Mouse (Mus musculus) urinary bladder, adult 18-20 months (tissue): ENCODE results near the gene Olfr328.
A peak's percentile ranks its signal among the peaks of the same experiment; 100 is the strongest.
"Not testable (repeated sequence)": the region's sequence is repeated elsewhere in the genome, so short reads cannot be mapped to it uniquely, and the experiment has no call there.

Source experiments
- DNase-seq, 2 experiments: peaks; one replicate each; pipeline ENCODE4 v3.0.0; 2022; ENCODE audit warnings: low spot score in 2 of 2, mixed read lengths in 2 of 2

Olfr328 gene

DNA sequence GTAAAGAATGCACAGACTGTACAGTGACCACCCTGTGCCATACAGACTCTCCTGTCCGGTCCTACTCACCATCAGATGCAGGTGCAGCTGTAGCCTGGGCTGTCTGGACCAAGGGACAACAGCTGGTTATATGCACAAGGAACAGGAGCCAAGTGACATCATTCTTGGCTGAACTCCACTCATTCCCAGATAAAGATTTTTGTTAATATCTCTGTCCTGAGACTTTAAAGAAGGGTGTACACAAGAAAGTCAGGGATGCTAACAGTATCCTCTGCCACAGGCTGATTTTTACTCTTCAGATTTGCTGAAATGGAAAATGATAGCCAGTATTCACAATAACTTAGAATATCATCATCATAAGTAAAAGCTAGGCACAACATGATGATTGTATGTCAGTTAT, at the start of gene Olfr328:
Olfr328 (minus strand) TSS at position 101 of the 400 bp plus-strand sequence.
- no peak for DNase-seq

DNA sequence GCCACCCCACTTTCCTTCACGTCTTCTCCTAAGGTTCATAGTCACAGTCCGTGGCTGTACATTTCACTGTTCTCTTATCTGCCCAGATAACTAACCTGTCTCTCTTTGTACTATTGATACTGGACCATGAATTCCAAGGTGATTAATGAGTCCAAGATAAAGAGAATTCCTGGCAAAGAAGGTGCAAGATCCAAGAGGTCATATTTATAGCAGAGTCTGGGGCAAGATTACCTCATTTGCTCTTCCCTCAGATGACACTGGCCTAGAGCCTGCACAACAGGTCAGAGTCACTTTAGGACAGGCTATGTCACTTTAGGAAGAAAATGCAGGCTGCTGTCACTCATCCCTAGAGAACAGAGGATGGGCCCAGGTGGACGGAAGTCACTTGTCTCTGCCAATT, 49.8 kb upstream of the Olfr328 start:
- no peak for DNase-seq

DNA sequence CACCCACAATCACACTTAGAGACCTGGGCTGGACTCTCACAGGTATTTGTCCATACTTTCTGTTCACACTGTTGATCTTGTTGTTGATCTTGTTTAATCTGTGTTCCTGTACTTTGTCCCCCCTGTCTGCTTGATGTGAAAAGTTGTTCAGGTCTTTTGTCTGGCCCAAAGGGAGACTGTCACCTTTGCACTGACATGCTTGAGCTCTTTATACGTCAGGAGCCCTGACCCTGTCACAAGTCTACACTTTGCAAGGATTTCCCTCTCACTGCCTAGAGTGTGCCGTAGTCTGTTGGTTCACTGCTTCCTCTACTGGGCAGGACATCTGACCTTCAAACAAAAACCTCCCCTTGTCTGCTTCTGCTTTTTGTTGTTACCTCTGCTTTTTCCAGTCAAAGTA, 49.3 kb upstream of the Olfr328 start:
- DNase-seq, result no peak

DNA sequence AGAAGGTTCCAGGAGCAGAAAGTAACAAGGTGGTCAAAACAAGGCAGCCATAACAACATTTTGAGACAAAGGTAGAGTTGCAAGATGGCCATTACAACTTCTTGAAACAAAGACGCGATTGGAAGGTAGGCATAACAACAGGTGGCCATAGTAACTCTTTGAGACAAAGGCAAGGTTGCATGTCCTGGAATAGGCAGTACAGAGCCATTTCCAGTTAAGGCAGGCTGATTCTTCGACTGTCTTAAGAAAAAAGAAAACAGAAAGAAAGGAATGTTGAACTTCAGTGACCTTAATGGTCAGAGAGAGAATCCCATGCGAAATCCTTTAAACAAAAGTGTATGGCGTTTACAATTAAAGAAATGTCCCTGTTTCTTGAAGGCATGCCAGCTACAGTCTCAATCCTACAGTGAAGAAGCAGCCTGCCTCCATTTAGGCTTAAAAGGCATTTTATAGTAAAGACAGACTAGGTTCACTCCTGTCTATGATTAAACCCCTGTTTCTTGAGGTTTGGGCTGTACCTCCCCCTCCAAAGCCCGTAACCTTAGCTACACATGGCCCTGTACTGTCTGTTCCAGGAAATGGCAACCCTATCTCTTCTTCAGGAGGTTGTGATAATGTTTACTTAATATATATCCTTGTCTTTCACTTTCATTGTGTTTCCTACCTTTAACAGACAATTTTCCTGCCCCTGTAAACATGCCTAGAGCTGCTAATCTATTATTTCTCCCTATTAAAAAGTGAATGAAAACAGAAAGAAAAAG, 47.5 kb upstream of the Olfr328 start:
- DNase-seq, result no peak

DNA sequence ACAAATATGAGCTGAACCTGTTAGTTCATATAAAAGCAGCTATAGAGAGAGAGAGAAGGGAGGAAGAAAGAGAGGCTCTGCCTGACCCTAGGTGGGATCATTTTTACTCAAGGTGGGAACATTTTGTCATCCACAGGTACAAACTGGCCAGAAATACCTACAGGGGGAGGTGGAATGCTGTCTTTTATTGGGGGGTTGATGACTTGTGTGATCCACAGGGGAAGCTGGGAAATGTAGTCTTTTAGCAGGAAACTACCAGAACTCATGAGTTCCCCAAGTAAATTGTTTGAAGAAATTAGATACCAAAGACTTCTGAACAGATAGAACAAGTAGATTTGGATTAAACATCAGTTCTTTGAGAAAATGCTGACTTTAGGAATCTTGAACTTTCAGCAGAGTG, 46.6 kb upstream of the Olfr328 start:
- no peak for DNase-seq

GRCm38 (mm10) chr11:58597837-58598236, 42.4 kb upstream of the Olfr328 start:
- DNase-seq, result no peak

- no peak for DNase-seq
Measured at GRCm38 (mm10) chr11:58594814-58595213, 39.4 kb upstream of the Olfr328 start, which contains the start of gene Olfr324. TSS of gene Olfr324 (plus strand) at chr11:58595114.

DNA sequence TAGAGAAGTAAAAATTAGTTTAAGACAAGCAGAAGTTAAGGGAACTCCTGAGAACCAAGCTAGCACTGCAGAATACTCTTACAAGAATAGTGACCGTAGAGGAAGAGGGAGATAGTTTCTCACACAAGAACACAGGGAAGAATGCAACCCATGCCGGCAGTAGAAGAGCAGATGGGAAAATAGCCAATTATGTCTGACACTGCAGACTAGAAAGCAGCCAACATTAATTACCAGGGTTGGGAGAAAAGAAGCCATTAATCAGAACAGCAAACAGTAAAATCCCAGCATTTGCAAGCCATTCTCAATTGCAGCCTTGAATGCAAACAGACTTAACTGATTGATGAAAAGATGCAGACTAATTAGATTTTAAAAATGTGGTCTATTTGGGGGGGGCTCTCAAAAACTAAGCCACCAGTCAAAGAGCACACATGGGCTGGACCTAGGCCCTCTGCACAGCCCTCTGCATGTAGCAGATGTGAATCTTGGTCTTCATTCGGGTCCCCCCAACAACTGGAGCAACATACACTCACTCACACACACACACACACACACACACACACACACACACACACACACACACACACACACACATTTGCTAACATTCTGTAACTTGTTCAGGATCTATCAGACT, 33.3 kb upstream of the Olfr328 start:
- no peak for DNase-seq

DNA sequence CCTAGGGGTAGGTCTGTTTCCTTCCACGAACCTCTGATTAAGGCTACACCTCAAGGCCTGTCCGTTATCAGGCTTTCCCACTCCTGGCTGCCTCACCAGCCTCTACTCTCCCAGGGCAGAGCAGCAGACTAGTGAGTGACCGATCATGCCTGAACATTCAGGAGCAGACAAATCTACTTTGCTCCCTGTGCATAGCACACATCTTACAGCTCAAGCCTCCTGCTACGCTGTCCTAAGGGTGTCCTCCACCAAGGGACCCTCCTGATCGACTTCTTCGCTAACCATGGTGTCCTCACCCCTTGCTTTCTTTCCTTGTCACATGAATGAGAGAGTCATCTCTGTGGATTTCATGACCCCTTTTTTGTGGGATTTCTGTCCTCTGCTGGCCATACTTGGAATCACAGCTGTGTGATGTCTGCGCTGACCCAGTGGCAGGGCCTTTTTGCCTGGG, 32.5 kb upstream of the Olfr328 start:
- DNase-seq, result peak in 1 of 2 experiments; percentile 26

- DNase-seq, result no peak
Measured at GRCm38 (mm10) chr11:58578636-58579035, 23.2 kb upstream of the Olfr328 start.

DNA sequence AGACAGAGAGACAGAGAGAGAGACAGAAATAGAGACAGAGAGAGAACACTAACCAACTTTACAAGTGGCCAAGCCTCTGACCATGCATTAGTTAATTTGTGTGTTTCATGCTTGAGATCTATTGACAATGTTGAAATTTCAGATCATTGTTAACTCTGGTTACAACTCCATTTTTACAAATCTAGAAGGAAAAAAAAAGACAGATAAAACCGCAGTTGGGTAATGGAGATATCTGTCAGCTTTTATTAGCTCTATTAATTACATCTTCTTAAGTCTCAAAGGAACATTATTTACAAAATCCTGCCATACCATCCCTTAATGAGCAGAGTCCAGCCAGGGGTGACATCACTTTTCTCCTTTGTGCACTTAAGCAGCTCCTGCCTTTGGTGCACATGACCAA, 22.0 kb upstream of the Olfr328 start, which contains the start of gene Olfr325:
Olfr325 (plus strand) TSS at position 301 of the 400 bp plus-strand sequence.
- no peak for DNase-seq

GRCm38 (mm10) chr11:58570405-58570804, 15.0 kb upstream of the Olfr328 start, which contains the start of gene Olfr224:
TSS of gene Olfr224 (minus strand) at chr11:58570553.
- no peak for DNase-seq

GRCm38 (mm10) chr11:58546322-58546721, 9.1 kb downstream of the Olfr328 start, which contains the start of gene Olfr329-ps:
TSS of gene Olfr329-ps (minus strand) at chr11:58546422.
- DNase-seq, result no peak

GRCm38 (mm10) chr11:58534736-58535135, 20.7 kb downstream of the Olfr328 start, which contains the start of gene Olfr330:
TSS of gene Olfr330 (minus strand) at chr11:58534836.
- DNase-seq, result not testable (repeated sequence)

DNA sequence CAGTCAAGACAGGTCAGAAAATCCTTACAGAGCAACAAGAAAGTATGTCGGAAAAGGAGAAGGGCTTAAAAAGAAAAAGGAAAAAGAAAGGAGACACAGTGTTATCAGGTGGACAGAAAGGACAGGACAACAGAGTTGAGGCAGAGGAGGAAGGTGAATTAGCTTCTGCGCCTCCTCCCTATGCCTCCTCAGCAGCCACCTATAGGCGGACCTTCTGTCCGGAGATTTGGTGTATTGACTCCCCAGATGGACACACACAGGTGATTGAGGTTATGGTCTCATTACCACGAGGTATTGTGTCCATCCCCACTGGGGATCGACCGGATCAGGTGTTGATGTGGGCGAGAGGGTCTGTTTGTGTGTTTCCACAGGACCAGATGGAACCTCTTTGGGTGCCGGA, 35.7 kb downstream of the Olfr328 start:
- DNase-seq, result peak in 1 of 2 experiments; percentile 13

GRCm38 (mm10) chr11:58518916-58519315, 36.5 kb downstream of the Olfr328 start:
- peak; percentile 38 to 72 for DNase-seq

GRCm38 (mm10) chr11:58509058-58509457, 46.4 kb downstream of the Olfr328 start:
- DNase-seq, result not testable (repeated sequence)

DNA sequence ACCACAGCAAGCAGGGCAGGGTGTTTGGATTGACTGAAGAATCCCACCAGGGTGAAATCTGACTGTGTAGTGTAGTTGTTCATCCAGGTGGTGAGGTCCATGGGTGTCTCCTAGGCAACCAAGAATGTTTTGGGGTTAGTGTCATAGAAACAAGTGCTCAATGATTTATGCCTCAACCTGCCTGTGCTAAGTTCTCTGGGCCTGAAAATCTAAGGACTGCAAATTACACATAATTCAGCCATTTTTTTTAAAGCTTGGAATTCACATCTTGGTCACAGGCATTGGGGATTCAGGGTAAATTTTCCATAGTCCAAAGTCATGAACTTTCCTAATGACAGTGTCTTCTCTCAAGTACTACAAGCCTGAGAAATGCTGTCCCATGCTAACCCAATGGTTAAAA, 53.0 kb downstream of the Olfr328 start, which contains the start of gene Olfr331:
Olfr331 (minus strand) TSS at position 101 of the 400 bp plus-strand sequence.
- DNase-seq, result not testable (repeated sequence)
